Mouse (Mus musculus) erythroid progenitor cell, adult 5-6 weeks (primary cell): Measurements from ENCODE around the gene Cox5a. TPM values are rescaled to one million over a fixed set of nuclear protein-coding genes. Genes with fewer than 3 reads are reported as not detected.
A peak's percentile ranks its signal among the peaks of the same experiment; 100 is the strongest.

Experiments
- ATAC-seq: replicated peaks from 2 replicates; pipeline ENCODE4 v1.8.0; 2016; ENCODE audit warnings: moderate number of reproducible peaks, mild to moderate bottlenecking, moderate TSS enrichment, inconsistent platforms; ENCODE audit not compliant: poor library complexity, low FRiP score, severe bottlenecking
- total RNA-seq, 2 experiments: library from RNA; stranded (forward) in 1 of 2; stranded (reverse) in 1 of 2; fragments of 150-400 nt in 1 of 2; fragments of 186-747, 209-891 nt in 1 of 2; gene quantifications; 2 replicates each; pipeline versions ENCODE4 v1.2.3 to v1.2.4; 2015 to 2017; ENCODE audit warnings: low replicate concordance in 2 of 2

The Cox5a gene
- total RNA-seq, 2 experiments from 2014 or later = 34.4 to 226 TPM

- peak; percentile 56 for ATAC-seq
Observed at GRCm38 (mm10) chr9:57523754-57524153, 2.7 kb downstream of the Cox5a start.

GRCm38 (mm10) chr9:57524439-57524838, 3.4 kb downstream of the Cox5a start:
- ATAC-seq = no peak

- ATAC-seq = no peak
Observed at GRCm38 (mm10) chr9:57525516-57525915, 4.4 kb downstream of the Cox5a start.

- ATAC-seq = no peak
Observed at GRCm38 (mm10) chr9:57526435-57526834, 5.4 kb downstream of the Cox5a start.

GRCm38 (mm10) chr9:57531946-57532345, 10.9 kb downstream of the Cox5a start:
- ATAC-seq = no peak

- no peak for ATAC-seq
Observed at GRCm38 (mm10) chr9:57536362-57536761, 15.3 kb downstream of the Cox5a start.

GRCm38 (mm10) chr9:57537044-57537727, 16.1 kb downstream of the Cox5a start, which contains the start of gene Fam219b:
Gene Fam219b, plus strand, starts transcription at chr9:57537528.
- ATAC-seq = peak; percentile 98

- no peak for ATAC-seq
Observed at GRCm38 (mm10) chr9:57537728-57538181, 16.7 kb downstream of the Cox5a start.

- no peak for ATAC-seq
Observed at GRCm38 (mm10) chr9:57539550-57539949, 18.5 kb downstream of the Cox5a start.

- ATAC-seq = peak; percentile 27; the same call in 1 of the 2 replicates
Observed at GRCm38 (mm10) chr9:57541312-57541711, 20.2 kb downstream of the Cox5a start.

- no peak for ATAC-seq
Observed at GRCm38 (mm10) chr9:57543951-57544350, 22.9 kb downstream of the Cox5a start.

- peak; percentile 80 for ATAC-seq
Observed at GRCm38 (mm10) chr9:57547287-57547686, 26.2 kb downstream of the Cox5a start.

GRCm38 (mm10) chr9:57547869-57548268, 26.8 kb downstream of the Cox5a start:
- ATAC-seq = no peak

- ATAC-seq = no peak
Observed at GRCm38 (mm10) chr9:57549186-57549585, 28.1 kb downstream of the Cox5a start.

- ATAC-seq = no peak
Observed at GRCm38 (mm10) chr9:57550126-57550862, 29.2 kb downstream of the Cox5a start.

GRCm38 (mm10) chr9:57552139-57552887, 31.2 kb downstream of the Cox5a start, which contains the start of gene Mpi:
Gene Mpi, minus strand, starts transcription at chr9:57552763.
- peak; percentile 80 for ATAC-seq

GRCm38 (mm10) chr9:57553119-57553518, 32.0 kb downstream of the Cox5a start:
- no peak for ATAC-seq

GRCm38 (mm10) chr9:57554753-57555152, 33.7 kb downstream of the Cox5a start:
- no peak for ATAC-seq

GRCm38 (mm10) chr9:57557215-57557614, 36.1 kb downstream of the Cox5a start:
- no peak for ATAC-seq

GRCm38 (mm10) chr9:57558625-57559024, 37.6 kb downstream of the Cox5a start:
- no peak for ATAC-seq
